Mouse (Mus musculus): ENCODE measurements at regions not wholly inside any gene's neighbourhood (a gene's known extent, or its start where the extent isn't known, plus 50 kb on each side); places are given as distances from the start of the nearest gene placed in this dataset.
A peak's percentile ranks its signal among the peaks of the same experiment; 100 is the strongest.

- no peak for ATAC-seq (replicated peaks; ENCODE audit: low read depth, poor library complexity, severe bottlenecking)
Observed at GRCm38 (mm10) chr9:120758003-120758402, 171.0 kb upstream of the Ctnnb1 start.

DNA sequence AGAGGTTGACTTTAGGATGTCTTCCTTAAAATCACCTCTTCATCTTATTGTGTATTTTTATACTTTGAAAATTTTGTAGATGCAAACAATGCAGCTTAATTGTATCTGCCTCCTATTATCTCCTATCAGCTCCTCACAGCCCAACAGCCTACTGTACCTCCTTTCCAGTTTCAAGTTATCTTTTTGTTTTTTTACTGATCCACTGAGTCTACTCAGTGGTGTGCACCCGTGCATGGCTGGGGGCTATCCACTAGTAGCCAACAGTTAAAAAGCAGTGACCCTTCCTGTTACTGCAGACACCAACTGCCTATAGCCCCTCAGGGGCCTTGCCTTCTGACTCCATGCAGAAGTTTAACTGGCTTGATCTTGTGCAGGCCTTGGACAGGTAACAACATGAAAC is 170.4 kb upstream of the Ctnnb1 start:
- no peak for ATAC-seq (replicated peaks; ENCODE audit: low read depth, poor library complexity, severe bottlenecking)

- ATAC-seq (replicated peaks; ENCODE audit: low read depth, poor library complexity, severe bottlenecking), result no peak; the same call in 1 of the 2 replicates
Observed at GRCm38 (mm10) chr9:120759771-120760170, 169.2 kb upstream of the Ctnnb1 start.

DNA sequence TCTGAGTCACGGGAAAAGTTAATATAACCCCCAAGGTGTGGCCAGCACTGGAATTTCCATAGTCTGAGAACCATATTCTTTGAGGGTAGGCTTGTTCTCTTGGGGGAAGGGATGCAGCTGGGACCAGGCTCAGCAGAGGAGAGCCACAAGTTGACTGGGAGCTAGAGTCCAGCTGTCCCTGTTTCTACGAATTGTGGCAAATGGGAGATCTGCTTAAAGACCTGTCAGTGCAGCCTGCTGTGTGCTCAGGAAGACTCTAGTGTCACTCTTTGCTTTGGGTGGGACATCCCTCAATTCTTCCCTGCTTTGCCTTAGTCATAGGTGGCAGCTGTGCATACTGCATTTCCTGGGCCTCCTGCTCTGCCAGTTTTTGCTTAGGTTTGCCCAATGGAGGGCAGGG is 165.2 kb upstream of the Ctnnb1 start:
- ATAC-seq (replicated peaks; ENCODE audit: low read depth, poor library complexity, severe bottlenecking), result no peak

DNA sequence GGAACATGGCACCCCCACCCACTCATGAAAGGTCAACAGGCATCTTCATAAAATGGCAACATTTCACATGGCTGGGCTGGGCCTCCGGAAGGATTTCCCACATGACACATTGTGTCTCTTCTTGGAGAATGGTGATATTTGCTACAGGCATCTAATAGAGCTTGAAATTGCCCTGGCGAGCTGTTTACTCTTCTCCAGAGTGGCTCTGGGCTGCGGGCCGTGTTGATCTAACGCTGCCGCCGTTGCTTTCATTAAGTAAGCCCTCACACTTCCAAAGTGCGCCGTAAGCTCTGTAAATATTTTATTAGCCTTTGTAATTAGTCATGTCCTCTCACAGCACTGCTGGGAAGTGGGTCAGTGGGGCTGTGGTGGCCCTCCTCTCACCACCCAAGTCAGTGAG is 164.4 kb upstream of the Ctnnb1 start:
- no peak for ATAC-seq (replicated peaks; ENCODE audit: low read depth, poor library complexity, severe bottlenecking)

GRCm38 (mm10) chr9:120765292-120765691 is 163.7 kb upstream of the Ctnnb1 start:
- ATAC-seq (replicated peaks; ENCODE audit: low read depth, poor library complexity, severe bottlenecking), result no peak

- ATAC-seq (replicated peaks; ENCODE audit: low read depth, poor library complexity, severe bottlenecking), result no peak
Observed at GRCm38 (mm10) chr9:120766881-120767280, 162.1 kb upstream of the Ctnnb1 start.

- ATAC-seq (replicated peaks; ENCODE audit: low read depth, poor library complexity, severe bottlenecking), result no peak
Observed at GRCm38 (mm10) chr9:120767396-120767795, 161.6 kb upstream of the Ctnnb1 start.

DNA sequence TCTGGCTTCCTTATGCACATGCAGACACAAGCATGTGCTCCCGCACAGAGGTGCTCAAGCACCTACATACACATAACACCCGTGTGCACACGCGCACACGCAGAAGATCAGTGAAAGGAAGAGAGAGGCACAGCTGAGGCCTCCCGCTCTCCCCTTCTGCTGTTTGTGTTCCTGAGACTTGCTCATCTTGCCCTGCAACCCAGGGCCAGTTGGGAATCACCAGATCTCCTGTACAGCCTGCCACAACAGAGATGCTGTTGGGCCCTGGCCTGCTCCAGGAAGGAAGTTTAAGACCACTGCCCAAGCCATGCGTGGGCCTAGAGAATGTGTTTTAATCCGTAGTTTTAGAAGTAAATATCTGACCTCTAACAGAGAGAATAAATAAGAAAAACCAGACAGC is 160.0 kb upstream of the Ctnnb1 start:
- ATAC-seq (replicated peaks; ENCODE audit: low read depth, poor library complexity, severe bottlenecking), result no peak

DNA sequence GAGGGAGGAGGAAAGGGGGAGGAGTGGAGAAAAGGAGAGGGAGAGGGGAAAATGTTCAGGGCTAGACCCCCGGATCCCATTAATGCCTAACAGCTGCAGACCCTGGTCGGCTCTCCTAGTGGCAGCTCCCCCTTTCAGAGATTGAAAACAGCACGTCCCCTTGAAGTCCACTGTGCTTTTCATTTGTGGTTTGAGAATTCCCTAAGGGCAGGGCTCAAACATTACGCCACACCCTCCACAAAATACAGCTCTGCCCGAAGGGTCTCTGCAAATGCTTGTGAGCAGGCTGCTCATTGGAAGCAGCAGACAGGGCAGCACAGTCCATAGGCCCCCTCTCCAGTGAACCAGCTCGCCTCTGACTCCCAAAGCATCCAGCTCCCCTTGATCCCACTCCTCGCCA is 159.3 kb upstream of the Ctnnb1 start:
- no peak for ATAC-seq (replicated peaks; ENCODE audit: low read depth, poor library complexity, severe bottlenecking)

DNA sequence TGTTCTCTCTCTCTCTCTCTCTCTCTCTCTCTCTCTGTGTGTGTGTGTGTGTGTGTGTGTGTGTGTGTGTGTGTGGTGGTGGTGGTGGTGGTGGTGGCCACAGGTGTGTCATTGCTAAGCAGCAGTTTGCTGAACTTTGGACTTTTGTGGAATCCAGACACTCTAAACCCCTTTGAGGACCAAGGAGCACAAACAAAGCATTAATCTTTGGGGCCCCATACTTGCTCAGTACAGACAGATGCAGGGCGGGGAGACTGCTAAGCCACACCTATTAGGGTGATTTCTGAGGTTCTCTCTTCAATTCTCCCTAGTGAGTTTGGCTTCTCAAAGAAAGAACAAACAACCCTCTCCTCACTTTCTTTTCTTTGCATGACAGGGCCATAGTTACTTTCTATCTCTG is 158.1 kb upstream of the Ctnnb1 start:
- no peak for ATAC-seq (replicated peaks; ENCODE audit: low read depth, poor library complexity, severe bottlenecking)

DNA sequence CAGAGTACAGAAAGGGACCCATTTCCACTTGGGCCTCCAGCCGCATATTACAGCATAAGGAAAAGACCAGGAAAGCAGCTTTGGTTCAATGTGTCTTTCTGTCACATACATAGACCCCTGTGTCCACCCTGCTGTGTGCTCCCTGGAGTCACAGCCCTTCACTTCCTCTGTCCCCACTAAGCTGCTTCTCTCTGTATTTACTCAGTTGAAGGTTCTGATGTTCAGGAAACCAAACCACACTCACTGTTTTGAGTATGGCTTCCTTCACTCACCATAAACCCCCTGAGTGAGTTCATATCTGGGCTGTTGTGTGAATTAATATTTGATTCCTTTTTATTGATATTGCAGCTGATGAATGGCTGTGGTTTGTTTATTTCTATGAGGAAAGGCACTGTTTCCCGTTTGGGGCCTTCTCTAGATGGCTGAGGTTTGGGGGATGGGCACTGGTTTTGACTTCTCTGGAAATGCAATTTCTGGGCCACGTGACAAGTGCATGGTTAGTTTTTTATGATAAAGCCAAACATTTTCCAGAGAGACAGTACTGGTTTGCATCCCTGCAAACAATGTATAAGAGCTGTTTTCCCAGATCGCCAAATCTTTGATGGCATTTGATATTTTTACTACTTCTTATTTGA is 157.0 kb upstream of the Ctnnb1 start:
- ATAC-seq (replicated peaks; ENCODE audit: low read depth, poor library complexity, severe bottlenecking), result no peak

DNA sequence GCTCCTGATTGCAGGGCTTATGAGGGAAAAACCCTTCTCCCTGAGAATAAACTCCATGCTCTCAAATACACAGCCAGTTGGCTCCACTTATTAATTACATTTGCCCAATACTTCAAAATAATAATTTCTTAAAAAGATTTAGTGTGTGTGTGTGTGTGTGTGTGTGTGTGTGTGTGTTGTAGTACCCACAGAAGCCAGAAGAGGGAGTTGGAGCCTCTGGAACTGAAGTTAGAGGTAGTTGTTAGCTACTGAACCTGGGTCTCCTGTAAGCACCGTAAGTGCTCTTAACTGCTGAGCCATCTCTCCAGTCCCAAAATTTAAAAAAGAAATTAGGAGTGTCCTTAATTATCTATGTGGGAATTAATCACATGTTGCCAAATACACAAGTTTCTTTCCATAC is 154.8 kb upstream of the Ctnnb1 start:
- no peak for ATAC-seq (replicated peaks; ENCODE audit: low read depth, poor library complexity, severe bottlenecking)

GRCm38 (mm10) chr9:120774772-120775171 is 154.2 kb upstream of the Ctnnb1 start:
- ATAC-seq (replicated peaks; ENCODE audit: low read depth, poor library complexity, severe bottlenecking), result no peak

DNA sequence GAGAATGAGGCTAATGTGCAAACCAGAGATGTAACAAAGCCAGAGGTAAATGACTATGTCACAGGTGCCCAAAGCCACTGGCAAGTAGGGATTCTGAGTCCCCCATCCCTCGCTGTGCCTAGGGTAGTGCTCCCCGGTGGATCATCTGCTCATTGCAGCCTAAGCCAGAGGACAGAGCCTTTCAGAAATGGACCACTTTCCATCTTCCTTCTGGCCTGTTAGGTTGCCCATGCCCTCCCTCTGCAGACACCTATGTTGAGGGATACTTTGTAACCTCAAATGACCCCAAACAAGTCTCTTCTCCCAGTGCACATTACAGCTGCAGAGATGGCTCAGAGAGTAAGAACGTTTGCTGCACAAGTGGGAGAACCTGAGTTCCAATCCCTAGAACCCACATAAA is 153.3 kb upstream of the Ctnnb1 start:
- ATAC-seq (replicated peaks; ENCODE audit: low read depth, poor library complexity, severe bottlenecking), result peak; percentile 19; the same call in 1 of the 2 replicates

DNA sequence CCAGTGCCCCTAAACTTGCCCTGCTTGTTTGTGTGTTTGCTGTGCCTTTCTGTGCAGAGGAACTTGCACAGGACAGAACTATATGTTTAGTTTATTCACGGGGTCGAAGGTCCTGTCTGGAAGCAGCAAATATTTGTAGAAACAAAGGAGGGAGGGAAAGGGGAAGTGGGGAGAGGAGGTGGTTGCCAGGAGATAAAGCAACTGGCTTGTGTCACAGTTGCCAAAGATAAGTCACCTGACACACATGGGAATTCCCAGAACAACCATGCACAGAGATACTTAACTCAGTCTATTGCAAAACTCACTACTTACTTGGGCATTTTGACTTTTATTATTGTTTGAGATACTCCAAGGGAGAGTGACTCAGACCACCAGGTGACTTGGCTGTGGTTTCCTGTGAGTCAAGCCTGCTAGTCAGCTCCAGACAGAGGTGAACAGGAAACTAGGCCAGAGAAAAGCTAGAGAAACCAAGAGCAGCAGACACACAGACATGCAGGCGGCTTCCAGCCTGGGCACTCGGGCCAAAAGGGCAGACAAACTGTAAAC is 152.5 kb upstream of the Ctnnb1 start:
- ATAC-seq (replicated peaks; ENCODE audit: low read depth, poor library complexity, severe bottlenecking), result peak; percentile 72

GRCm38 (mm10) chr9:120777016-120777415 is 152.0 kb upstream of the Ctnnb1 start:
- 0 out of 2 replicates have a peak, but pooled peaks have one; percentile 11 for ATAC-seq (replicated peaks; ENCODE audit: low read depth, poor library complexity, severe bottlenecking)

GRCm38 (mm10) chr9:120777501-120777900 is 151.5 kb upstream of the Ctnnb1 start:
- no peak for ATAC-seq (replicated peaks; ENCODE audit: low read depth, poor library complexity, severe bottlenecking)

- ATAC-seq (replicated peaks; ENCODE audit: low read depth, poor library complexity, severe bottlenecking), result no peak
Observed at GRCm38 (mm10) chr9:120778423-120778822, 150.6 kb upstream of the Ctnnb1 start.

DNA sequence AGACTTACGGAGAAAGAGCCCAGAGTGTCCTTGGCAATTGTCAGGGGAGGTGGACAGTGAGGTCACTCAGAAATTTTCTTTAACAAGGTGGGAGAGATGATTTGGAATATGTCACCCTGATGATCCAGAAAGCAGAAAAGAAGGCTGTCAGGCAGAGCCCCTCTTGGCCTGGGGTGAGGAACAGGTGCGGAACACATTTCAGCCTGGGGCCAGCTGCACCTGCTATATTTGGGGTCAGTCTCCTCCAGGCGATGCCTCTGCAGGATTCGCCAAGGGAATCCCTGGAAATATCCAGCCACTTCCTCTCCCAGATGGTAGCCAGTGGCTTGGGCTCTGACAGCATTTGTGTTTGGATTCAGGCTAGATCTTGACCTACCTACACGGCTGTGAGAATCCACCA is 134.8 kb upstream of the Ctnnb1 start:
- ATAC-seq (replicated peaks; ENCODE audit: low read depth, poor library complexity, severe bottlenecking), result no peak

DNA sequence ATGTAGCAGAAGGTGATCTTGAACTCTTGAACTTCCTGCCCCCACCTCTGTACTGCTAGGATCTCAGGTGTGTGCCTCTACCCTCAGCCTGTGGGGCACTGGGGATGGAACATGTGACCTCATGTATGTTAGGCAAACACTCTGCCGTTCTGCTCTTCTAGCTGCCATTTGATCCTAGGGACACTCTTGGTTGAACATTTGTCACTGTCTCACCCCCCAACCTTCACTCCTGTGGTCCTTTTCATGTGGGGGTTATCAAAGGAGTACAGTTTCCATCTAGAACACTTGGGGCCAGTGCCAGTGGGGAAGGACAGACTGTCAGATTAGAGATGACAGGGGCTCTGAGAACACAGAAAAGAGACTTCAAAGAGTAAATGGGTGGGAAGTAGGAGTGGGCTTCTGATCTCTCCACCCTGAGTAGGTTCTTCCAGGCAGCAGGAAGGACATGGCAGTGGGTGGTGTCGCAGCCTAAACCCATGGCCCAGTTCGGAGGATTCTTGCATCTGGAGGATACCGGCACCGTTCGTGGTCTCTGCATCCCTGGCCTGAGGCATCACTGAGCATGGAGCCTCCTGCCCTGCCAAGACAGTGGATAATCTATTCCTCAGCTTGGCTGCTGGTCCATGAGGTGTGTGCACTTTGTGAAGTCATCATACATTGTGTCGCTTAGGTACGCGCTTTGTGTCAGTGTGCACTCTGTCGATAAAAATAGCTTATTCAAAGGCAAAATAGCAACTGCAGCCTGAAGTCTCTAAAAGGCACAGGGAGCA is 132.7 kb upstream of the Ctnnb1 start:
- ATAC-seq (replicated peaks; ENCODE audit: low read depth, poor library complexity, severe bottlenecking), result no peak
